Mouse (Mus musculus) stomach, postnatal 0 days (tissue): ENCODE data around the gene Hoxa9. TPM values are rescaled to one million over a fixed set of nuclear protein-coding genes. Genes with fewer than 3 reads are reported as not detected.
A peak's percentile ranks its signal among the peaks of the same experiment; 100 is the strongest.

ENCODE experiments used
- ATAC-seq: fragments of 200-750 bp; cut with Nextera tagmentation; 2 replicates; pipeline ENCODE4 v1.8.0; 2017; ENCODE audit not compliant: low FRiP score, low TSS enrichment
- DNase-seq: peaks from one replicate; pipeline ENCODE4 v3.0.0-alpha.2; 2016; ENCODE audit warnings: low spot score
- H3K27ac ChIP-seq: fragments of 300-500 bp; sonication (generic); replicated peaks from 2 replicates; pipeline ENCODE4 v1.5.1; 2014; ENCODE audit warnings: mild to moderate bottlenecking, control low read depth
- H3K27me3 ChIP-seq: fragments of 300-500 bp; sonication (generic); 2 replicates; pipeline ENCODE4 v1.6.1; 2014; ENCODE audit warnings: low read length; ENCODE audit not compliant: control insufficient read depth, insufficient read depth
- H3K36me3 ChIP-seq: fragments of 300-500 bp; sonication (generic); 2 replicates; pipeline ENCODE4 v1.6.1; 2014; ENCODE audit warnings: low read length, mixed read lengths; ENCODE audit not compliant: control insufficient read depth, insufficient read depth
- H3K4me1 ChIP-seq: fragments of 300-500 bp; sonication (generic); replicated peaks from 2 replicates; pipeline ENCODE4 v1.6.1; 2014; ENCODE audit warnings: antibody characterized with exemption; ENCODE audit not compliant: control insufficient read depth, insufficient read depth
- H3K4me2 ChIP-seq: fragments of 300-500 bp; sonication (generic); replicated peaks from 2 replicates; pipeline ENCODE4 v1.6.1; 2014; ENCODE audit warnings: low read depth, mild to moderate bottlenecking, control low read depth, moderate library complexity
- H3K4me3 ChIP-seq: fragments of 300-500 bp; sonication (generic); 2 replicates; pipeline ENCODE4 v1.5.1; 2014; ENCODE audit warnings: low read depth, low read length, control low read depth
- H3K9ac ChIP-seq: fragments of 300-500 bp; sonication (generic); 2 replicates; pipeline ENCODE4 v1.6.1; 2014; ENCODE audit warnings: mild to moderate bottlenecking, low read length, control low read depth, mixed read lengths
- H3K9me3 ChIP-seq: fragments of 300-500 bp; sonication (generic); 2 replicates; pipeline ENCODE4 v1.6.1; 2016; ENCODE audit warnings: low read length; ENCODE audit not compliant: control insufficient read depth
- CTCF ChIP-seq: IDR thresholded peaks from 2 replicates; pipeline ENCODE4 v1.5.1; 2016; ENCODE audit warnings: antibody characterized with exemption, low read depth, mild to moderate bottlenecking, moderate library complexity
- EP300 ChIP-seq: optimal IDR thresholded peaks from 2 replicates; pipeline ENCODE3; 2016; ENCODE audit warnings: antibody characterized with exemption
- WGBS: fragments of 180-500 bp; shearing (Covaris S2); extraction: QIAGEN DNeasy Blood & Tissue Kit; methylation state at CpG from one replicate; pipeline ENCODE4 v1.1.7; 2014; 5-methylcytosine and 5-hydroxymethylcytosine counted together
- microRNA counts: library from miRNA; unstranded; fragments of <30 nt; microRNA quantifications from one replicate; lab custom pipeline; 2015
- microRNA-seq: library from miRNA; unstranded; fragments of <30 nt; microRNA quantifications from one replicate; pipeline ENCODE4, GENCODE M21; 2016
- polyA plus RNA-seq: library from polyadenylated mRNA; unstranded; fragments of >200 nt; fragmentation: Nextera tagmentation; extraction: Ambion mirVana; gene quantifications from 2 replicates; pipeline ENCODE4 v1.2.1, GENCODE M21; 2015

Hoxa9 gene
- polyA plus RNA-seq, 1 experiment from 2014 or later, result 0.13 TPM

GRCm38 (mm10) chr6:52174968-52175751 lies 55.7 kb downstream of the Hoxa9 start:
- ATAC-seq (peak; percentile 19; the same call in 1 of the 2 replicates), DNase-seq (peak; percentile 44)
- H3K4me1 ChIP-seq, result 0 out of 2 replicates have a peak, but pooled peaks cover 2% of the 10 kb centered on the region
- H3K27me3 ChIP-seq, result no peaks in the 10 kb centered on the region
- H3K36me3 ChIP-seq, result no peaks in the 10 kb centered on the region
- H3K4me2 ChIP-seq, result peak overlapping the region; percentile 75
- WGBS, result 3% methylated on average over 41 of the region's 41 CpGs
- H3K27ac ChIP-seq, result peak overlapping the region; percentile 95
- peak overlapping the region; percentile 63 for H3K4me3 ChIP-seq
- H3K9me3 ChIP-seq, result no peaks in the 10 kb centered on the region
- no peak for TF ChIP-seq CTCF
- TF ChIP-seq EP300, result no peak
- H3K9ac ChIP-seq, result peak overlapping the region; percentile 89

GRCm38 (mm10) chr6:52173648-52174047 lies 57.2 kb downstream of the Hoxa9 start:
- peak overlapping the region; percentile 38; the same call in 1 of the 2 replicates for H3K9ac ChIP-seq
- no peak for TF ChIP-seq EP300
- TF ChIP-seq CTCF, result no peak
- 8% methylated on average over 4 of the region's 4 CpGs for WGBS
- peaks cover 4% of the 10 kb centered on the region; the same call in 1 of the 2 replicates for H3K4me1 ChIP-seq
- H3K9me3 ChIP-seq, result no peaks in the 10 kb centered on the region
- no peak for ATAC-seq
- 0 out of 2 replicates have a peak, but pooled peaks cover 1% of the 10 kb centered on the region for H3K36me3 ChIP-seq
- H3K27me3 ChIP-seq, result no peaks in the 10 kb centered on the region
- H3K4me2 ChIP-seq, result peak overlapping the region; percentile 65
- H3K27ac ChIP-seq, result peak overlapping the region; percentile 95
- H3K4me3 ChIP-seq, result peak overlapping the region; percentile 38
- peak; percentile 12 for DNase-seq

MicroRNAs encoded within 50 kb of the gene (microRNA counts, 519-probe panel; counts per million panel counts)
- not detected for microRNA mmu-miR-196b (lab: Ali Mortazavi, UCI)

Small RNA genes lying within 50 kb of the gene (microRNA-seq; reads per million reads assigned to microRNA genes)
- gene Mir196b, result 9.3 reads per million, percentile 15 among the genes with 10 or more reads in this experiment

Other genes starting within 250 kb of the Hoxa9 start
- gene Skap2, start 218.5 kb downstream of the Hoxa9 start, polyA plus RNA-seq, result 26.8 and 27.3 TPM in 2 replicates
- gene Hoxa1, start 72.8 kb downstream of the Hoxa9 start, polyA plus RNA-seq, result 0.35 and 0.56 TPM in 2 replicates
- gene Hoxa2, start 66.3 kb downstream of the Hoxa9 start, polyA plus RNA-seq, result 5.1 and 5.3 TPM in 2 replicates
- 0.90 and 0.99 TPM in 2 replicates for gene 5730596B20Rik, start 53.6 kb downstream of the Hoxa9 start, polyA plus RNA-seq
- 2.5 and 2.6 TPM in 2 replicates for gene Hoxa4, start 39.3 kb downstream of the Hoxa9 start, polyA plus RNA-seq
- 8.4 and 8.9 TPM in 2 replicates for gene Hoxa5, start 26.5 kb downstream of the Hoxa9 start, polyA plus RNA-seq
- 0.33 and 0.80 TPM in 2 replicates for gene Hoxa6, start 22.4 kb downstream of the Hoxa9 start, polyA plus RNA-seq
- gene Hoxa3, start 17.8 kb downstream of the Hoxa9 start, polyA plus RNA-seq, result 2.8 and 2.9 TPM in 2 replicates
- gene Gm28308, start 17.8 kb downstream of the Hoxa9 start, polyA plus RNA-seq, result 0.21 TPM in 1 of 2 replicates, not detected in the other
- gene Hoxa7, start 9.2 kb downstream of the Hoxa9 start, polyA plus RNA-seq, result 8.1 and 8.5 TPM in 2 replicates
- 0.06 TPM in 1 of 2 replicates, not detected in the other for gene Hoxa10, start 9.8 kb upstream of the Hoxa9 start, polyA plus RNA-seq
- not detected in 2 replicates for gene Hoxa11, start 14.7 kb upstream of the Hoxa9 start, polyA plus RNA-seq
- not detected in 2 replicates for gene Hoxa13, start 29.8 kb upstream of the Hoxa9 start, polyA plus RNA-seq
- not detected in 2 replicates for gene Evx1, start 82.4 kb upstream of the Hoxa9 start, polyA plus RNA-seq